Comparison of ENCODE assay signal across 21 mouse cellular contexts in genomic region chr13:94514992-94515391, GRCm38 (mm10).
DNase-seq lines count a peak whose midpoint lies in the region; ATAC-seq and TF ChIP-seq lines count a peak whose summit lies in the region.
"Had no signal": no experiment of that assay in that cellular context is flagged by ENCODE, and none has a peak within 500 bp of the region (broad histone marks: within the 10 kb centered on the region; RNA-seq: fewer than 3 reads in every experiment).

No protein-coding gene starts in this region.

- in situ Hi-C loops in Patski (cut with MboI; ENCODE audit: low pct_unique_long_range_greater_than_20kb), result no loop called here

- H3K9me3 ChIP-seq in liver, postnatal 0 days (ENCODE audit: low read length), result no peaks in the 10 kb centered on the region
- H3K9me3 ChIP-seq in liver, embryonic 13.5 days (replicated peaks), result no peaks in the 10 kb centered on the region
- H3K9me3 ChIP-seq: embryonic facial prominence, embryonic 15.5 days; heart, embryonic 13.5 days; hindbrain, embryonic 12.5 days had no signal

- no peak overlapping the region for H3K4me2 ChIP-seq in liver, postnatal 0 days (ENCODE audit: low read depth, low read length)
- no peak overlapping the region for H3K4me2 ChIP-seq in liver, embryonic 13.5 days
- H3K4me2 ChIP-seq: embryonic facial prominence, embryonic 15.5 days; heart, embryonic 13.5 days; hindbrain, embryonic 12.5 days had no signal

- H3K36me3 ChIP-seq in liver, postnatal 0 days (replicated peaks; ENCODE audit: insufficient read depth, low read length), result peaks cover 11% of the 10 kb centered on the region; the same call in 1 of the 2 replicates
- 0 out of 2 replicates have a peak, but pooled peaks cover 4% of the 10 kb centered on the region for H3K36me3 ChIP-seq in liver, embryonic 13.5 days

- POLR2A ChIA-PET in Patski (lab: Charles Lee), result no interaction called here

- DNase-seq in liver (peak; percentile 54), Patski (ENCODE audit: low read depth, low spot score) (no peak)
- no peak for DNase-seq in liver, postnatal 0 days
- DNase-seq in liver, embryonic 13.5 days, result peak; percentile 22
- no peak for DNase-seq in retina, embryonic 14.5 days (ENCODE audit: low spot score)
- DNase-seq in cerebellum, adult 11 months, result no peak
- DNase-seq in embryo, embryonic 10 days (ENCODE audit: low spot score), result no peak
- DNase-seq: adrenal gland, postnatal 14 days; cerebellum, adult 18-20 months; cerebellum, postnatal 10 days; embryo, embryonic 11 days; gastrocnemius, postnatal 10 days; heart, adult 18-20 months; heart, postnatal 4 days had no signal

- TF ChIP-seq EP300 in liver, postnatal 0 days (IDR thresholded peaks at IDR 0.05; ENCODE audit: low read depth), result no peak

- no peaks in the 10 kb centered on the region for H3K4me1 ChIP-seq in liver, postnatal 0 days (ENCODE audit: insufficient read depth)
- H3K4me1 ChIP-seq in liver, embryonic 13.5 days (replicated peaks), result peaks cover 37% of the 10 kb centered on the region
- H3K4me1 ChIP-seq: embryonic facial prominence, embryonic 15.5 days had no signal

- no peak overlapping the region for H3K27ac ChIP-seq in liver, postnatal 0 days (ENCODE audit: low read depth)
- peak overlapping the region; percentile 73; the same call in 1 of the 2 replicates for H3K27ac ChIP-seq in liver, embryonic 13.5 days
- H3K27ac ChIP-seq: embryonic facial prominence, embryonic 15.5 days; hindbrain, embryonic 12.5 days had no signal

- H3K4me3 ChIP-seq in liver, postnatal 0 days (ENCODE audit: low read depth, low read length), result no peak overlapping the region
- H3K4me3 ChIP-seq in liver, embryonic 13.5 days (replicated peaks), result no peak overlapping the region
- H3K4me3 ChIP-seq: embryonic facial prominence, embryonic 15.5 days; heart, embryonic 13.5 days; hindbrain, embryonic 12.5 days had no signal

- TF ChIP-seq CTCF in liver, postnatal 0 days (IDR thresholded peaks at IDR 0.05; ENCODE audit: low read depth), result no peak
- TF ChIP-seq CTCF in Patski (IDR thresholded peaks at IDR 0.05), result no peak

- no peak overlapping the region for H3K9ac ChIP-seq in liver, postnatal 0 days (replicated peaks)
- no peak overlapping the region for H3K9ac ChIP-seq in liver, embryonic 13.5 days
- H3K9ac ChIP-seq: embryonic facial prominence, embryonic 15.5 days; heart, embryonic 13.5 days; hindbrain, embryonic 12.5 days had no signal

- CTCF ChIA-PET in Patski (lab: Charles Lee), result interaction anchor here (1.5 kb wide), 1 partner anchor 30 kb away, joined by 3 read pairs; no protein-coding TSS in a partner anchor

- no peak for ATAC-seq in liver, postnatal 0 days
- ATAC-seq in Patski, result peak; percentile 31
- peak; percentile 73; the same call in 1 of the 2 replicates for ATAC-seq in liver, embryonic 13.5 days (ENCODE audit: low read depth)
- peak; percentile 38; the same call in 1 of the 2 replicates for ATAC-seq in megakaryocyte progenitor cell, adult 5-6 weeks (replicated peaks; ENCODE audit: poor library complexity)
- ATAC-seq: forebrain, embryonic 16.5 days; hindbrain, embryonic 16.5 days; inflammation-experienced regulatory T-cells, adult 6 months had no signal

- H3K27me3 ChIP-seq in liver, postnatal 0 days (ENCODE audit: insufficient read depth, low read length), result no peaks in the 10 kb centered on the region
- no peaks in the 10 kb centered on the region for H3K27me3 ChIP-seq in Patski
- no peaks in the 10 kb centered on the region for H3K27me3 ChIP-seq in liver, embryonic 13.5 days
- H3K27me3 ChIP-seq: embryonic facial prominence, embryonic 15.5 days; heart, embryonic 13.5 days; hindbrain, embryonic 12.5 days had no signal

Comparison
In these comparisons a context has a peak if more than half of its experiments do, and no peak if none do; other contexts are left out.
1. DNase-seq: peak in liver (single experiment) and liver, embryonic 13.5 days (single experiment); none in liver, postnatal 0 days (single experiment), Patski (single experiment), retina, embryonic 14.5 days (single experiment), cerebellum, adult 11 months (single experiment) and embryo, embryonic 10 days (single experiment).